Mouse (Mus musculus) myocyte (in vitro differentiated cells): ENCODE data around the gene Cd79a.

ENCODE experiments used
- E2F4 ChIP-seq: IDR thresholded peaks from one replicate; pipeline ENCODE4 v1.6.1; 2011; ENCODE audit warnings: mild to moderate bottlenecking, control low read depth, moderate library complexity; ENCODE audit not compliant: insufficient read depth
- MAX ChIP-seq: IDR thresholded peaks from one replicate; pipeline ENCODE4 v1.6.1; 2011; ENCODE audit warnings: low read depth, mild to moderate bottlenecking, control low read depth
- MYOD1 ChIP-seq, 3 experiments: IDR thresholded peaks; one replicate each; pipeline ENCODE4 v1.6.1; 2011; ENCODE audit warnings: control low read depth in 2 of 3, low read depth in 2 of 3, mild to moderate bottlenecking in 2 of 3, moderate library complexity in 1 of 3; ENCODE audit not compliant: insufficient read length in 2 of 3, control insufficient read depth in 1 of 3
- MYOG ChIP-seq, 3 experiments: IDR thresholded peaks; one replicate each; pipeline ENCODE4 v1.6.1; 2011; ENCODE audit warnings: control low read depth in 2 of 3, low read depth in 2 of 3, mild to moderate bottlenecking in 2 of 3; ENCODE audit not compliant: insufficient read length in 2 of 3, control insufficient read depth in 1 of 3, insufficient read depth in 1 of 3
- POLR2A ChIP-seq: IDR thresholded peaks from one replicate; pipeline ENCODE4 v1.6.1; 2011; ENCODE audit warnings: low read depth, mild to moderate bottlenecking, control low read depth, moderate library complexity; ENCODE audit not compliant: insufficient read length
- POLR2AphosphoS2 ChIP-seq: IDR thresholded peaks from one replicate; pipeline ENCODE4 v1.6.1; 2011; ENCODE audit warnings: low read depth, control low read depth; ENCODE audit not compliant: insufficient read length
- REST ChIP-seq: IDR thresholded peaks from one replicate; pipeline ENCODE4 v1.6.1; 2011; ENCODE audit warnings: mild to moderate bottlenecking, control low read depth, moderate library complexity; ENCODE audit not compliant: insufficient read depth, insufficient read length
- TCF12 ChIP-seq: IDR thresholded peaks from one replicate; pipeline ENCODE4 v1.6.1; 2011; ENCODE audit warnings: mild to moderate bottlenecking, control low read depth; ENCODE audit not compliant: poor library complexity, insufficient read depth, severe bottlenecking
- USF1 ChIP-seq: IDR thresholded peaks from one replicate; pipeline ENCODE4 v1.6.1; 2011; ENCODE audit warnings: low read depth, mild to moderate bottlenecking, control low read depth, moderate library complexity

DNA sequence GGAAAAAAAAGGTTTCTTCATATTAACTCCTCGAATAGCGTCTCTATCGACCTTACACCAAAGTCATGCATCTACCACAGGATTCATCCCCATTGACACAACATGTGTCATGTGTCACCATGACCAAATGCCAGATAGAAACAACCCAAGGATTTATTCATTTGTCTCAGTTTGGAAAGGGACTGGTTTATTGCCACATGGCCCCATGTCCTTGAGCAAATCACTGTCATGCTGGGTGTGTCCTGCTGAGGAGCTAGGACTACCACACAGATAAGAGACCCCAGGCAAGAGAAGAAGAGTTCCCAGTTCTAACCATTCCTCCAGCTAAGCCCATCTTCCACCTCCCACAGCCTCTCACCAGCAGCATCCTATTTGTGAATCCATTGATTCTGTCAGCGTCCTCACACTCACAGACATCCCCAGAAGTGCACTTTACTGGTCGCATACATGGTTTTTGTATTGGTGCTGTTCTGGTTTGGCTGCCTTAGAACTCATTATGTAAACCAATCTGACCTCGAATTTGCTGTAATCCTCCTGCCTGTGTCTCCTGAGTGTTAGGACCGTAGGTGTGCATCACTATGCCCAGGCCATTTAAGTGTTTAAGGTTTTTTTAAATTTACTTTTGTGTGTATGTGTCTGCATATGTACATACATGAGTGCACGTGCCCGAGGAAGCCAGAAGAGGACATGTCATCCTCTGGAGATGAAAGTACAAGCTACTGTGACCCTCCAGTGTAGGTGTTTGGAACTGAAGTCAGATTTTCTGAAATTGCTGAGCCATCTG lies 14.6 kb upstream of the Cd79a start:
- TF ChIP-seq E2F4, result no peak
- no peak for TF ChIP-seq TCF12
- TF ChIP-seq USF1, result no peak
- no peak for TF ChIP-seq POLR2A
- no peak for TF ChIP-seq MYOD1 (IDR thresholded peaks at IDR 0.05; ENCODE audit: control insufficient read depth in 1 of 3, insufficient read length in 2 of 3, low read depth in 2 of 3)
- TF ChIP-seq MYOG (IDR thresholded peaks at IDR 0.05; ENCODE audit: control insufficient read depth in 1 of 3, insufficient read depth in 1 of 3, insufficient read length in 2 of 3, low read depth in 2 of 3), result no peak
- TF ChIP-seq MAX, result no peak
- TF ChIP-seq POLR2AphosphoS2, result no peak
- TF ChIP-seq REST, result no peak
